Mouse (Mus musculus) stomach, postnatal 0 days (tissue): ENCODE results near the gene Golga4. TPM values are rescaled to one million over a fixed set of nuclear protein-coding genes. Genes with fewer than 3 reads are reported as not detected.

Experiments used
- ATAC-seq: fragments of 200-750 bp; cut with Nextera tagmentation; 2 replicates; pipeline ENCODE4 v1.8.0; 2017; ENCODE audit not compliant: low FRiP score, low TSS enrichment
- DNase-seq: peaks from one replicate; pipeline ENCODE4 v3.0.0-alpha.2; 2016; ENCODE audit warnings: low spot score
- H3K27ac ChIP-seq: fragments of 300-500 bp; sonication (generic); replicated peaks from 2 replicates; pipeline ENCODE4 v1.5.1; 2014; ENCODE audit warnings: mild to moderate bottlenecking, control low read depth
- H3K27me3 ChIP-seq: fragments of 300-500 bp; sonication (generic); 2 replicates; pipeline ENCODE4 v1.6.1; 2014; ENCODE audit warnings: low read length; ENCODE audit not compliant: control insufficient read depth, insufficient read depth
- H3K36me3 ChIP-seq: fragments of 300-500 bp; sonication (generic); 2 replicates; pipeline ENCODE4 v1.6.1; 2014; ENCODE audit warnings: low read length, mixed read lengths; ENCODE audit not compliant: control insufficient read depth, insufficient read depth
- H3K4me1 ChIP-seq: fragments of 300-500 bp; sonication (generic); replicated peaks from 2 replicates; pipeline ENCODE4 v1.6.1; 2014; ENCODE audit warnings: antibody characterized with exemption; ENCODE audit not compliant: control insufficient read depth, insufficient read depth
- H3K4me2 ChIP-seq: fragments of 300-500 bp; sonication (generic); replicated peaks from 2 replicates; pipeline ENCODE4 v1.6.1; 2014; ENCODE audit warnings: low read depth, mild to moderate bottlenecking, control low read depth, moderate library complexity
- H3K4me3 ChIP-seq: fragments of 300-500 bp; sonication (generic); 2 replicates; pipeline ENCODE4 v1.5.1; 2014; ENCODE audit warnings: low read depth, low read length, control low read depth
- H3K9ac ChIP-seq: fragments of 300-500 bp; sonication (generic); 2 replicates; pipeline ENCODE4 v1.6.1; 2014; ENCODE audit warnings: mild to moderate bottlenecking, low read length, control low read depth, mixed read lengths
- H3K9me3 ChIP-seq: fragments of 300-500 bp; sonication (generic); 2 replicates; pipeline ENCODE4 v1.6.1; 2016; ENCODE audit warnings: low read length; ENCODE audit not compliant: control insufficient read depth
- CTCF ChIP-seq: IDR thresholded peaks from 2 replicates; pipeline ENCODE4 v1.5.1; 2016; ENCODE audit warnings: antibody characterized with exemption, low read depth, mild to moderate bottlenecking, moderate library complexity
- EP300 ChIP-seq: optimal IDR thresholded peaks from 2 replicates; pipeline ENCODE3; 2016; ENCODE audit warnings: antibody characterized with exemption
- WGBS: fragments of 180-500 bp; shearing (Covaris S2); extraction: QIAGEN DNeasy Blood & Tissue Kit; methylation state at CpG from one replicate; pipeline ENCODE4 v1.1.7; 2014; 5-methylcytosine and 5-hydroxymethylcytosine counted together
- polyA plus RNA-seq: library from polyadenylated mRNA; unstranded; fragments of >200 nt; fragmentation: Nextera tagmentation; extraction: Ambion mirVana; gene quantifications from 2 replicates; pipeline ENCODE4 v1.2.1, GENCODE M21; 2015

Gene Golga4
- polyA plus RNA-seq, 1 experiment from 2014 or later: 34.2 TPM

- no peak for ATAC-seq
- Histone ChIP-seq H3K36me3 (no peaks in the 10 kb centered on the region), H3K9ac (no peak overlapping the region), H3K27me3 (no peaks in the 10 kb centered on the region), H3K4me3 (no peak overlapping the region), H3K9me3 (no peaks in the 10 kb centered on the region), H3K27ac (no peak overlapping the region), H3K4me1 (no peaks in the 10 kb centered on the region), H3K4me2 (no peak overlapping the region)
- no peak for TF ChIP-seq EP300
- no peak for TF ChIP-seq CTCF
- no peak for DNase-seq
- WGBS: 59% methylated on average over 4 of the region's 4 CpGs
Measured at GRCm38 (mm10) chr9:118620807-118621206, 114.7 kb downstream of the Golga4 start.

- WGBS: 90% methylated on average over 6 of the region's 6 CpGs
- Histone ChIP-seq H3K9me3 (no peaks in the 10 kb centered on the region), H3K27ac (no peak overlapping the region), H3K9ac (no peak overlapping the region), H3K4me3 (no peak overlapping the region), H3K27me3 (no peaks in the 10 kb centered on the region), H3K4me2 (no peak overlapping the region), H3K36me3 (no peaks in the 10 kb centered on the region), H3K4me1 (no peaks in the 10 kb centered on the region)
- TF ChIP-seq EP300: no peak
- DNase-seq (no peak), ATAC-seq (no peak)
Measured at GRCm38 (mm10) chr9:118621691-118622090, 115.6 kb downstream of the Golga4 start.

DNA sequence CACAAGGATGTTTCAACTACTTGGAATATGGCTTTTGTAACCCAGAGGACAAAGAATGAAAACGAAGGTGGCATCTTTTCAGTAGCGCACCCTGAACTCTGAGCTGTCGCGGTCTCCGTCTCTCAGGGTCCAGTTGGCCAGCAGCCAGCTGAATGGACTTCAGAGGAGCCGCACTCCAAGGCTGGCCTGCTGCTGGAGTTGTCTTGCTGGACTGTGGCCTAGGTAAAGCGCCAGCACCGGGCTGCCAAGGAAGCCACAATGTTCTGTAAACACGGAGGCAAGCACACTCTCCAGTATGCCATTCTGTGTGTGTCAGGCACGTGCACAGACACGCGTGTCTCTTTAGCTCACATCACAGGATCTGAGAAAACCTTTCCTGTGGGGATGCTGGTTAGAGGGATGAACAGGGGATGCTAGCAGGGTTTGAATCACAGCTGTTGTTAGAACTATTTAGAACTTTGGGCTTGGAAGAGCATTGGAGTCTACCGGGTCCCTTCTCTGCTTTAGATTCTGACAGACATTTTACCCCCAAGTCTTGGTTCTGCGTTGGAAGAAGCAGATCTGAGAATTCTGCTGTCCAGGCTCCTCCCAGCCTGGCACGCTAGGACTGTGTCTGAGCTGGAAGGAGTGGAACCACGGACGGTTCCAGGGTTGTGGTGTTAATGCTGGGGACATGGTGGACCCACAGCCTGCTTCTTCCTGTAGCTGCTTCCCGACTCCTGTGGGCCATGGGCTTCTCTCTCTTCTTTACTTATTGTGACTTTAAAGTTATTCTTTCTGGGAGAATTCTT lies 116.5 kb downstream of the Golga4 start:
- H3K36me3 ChIP-seq: no peaks in the 10 kb centered on the region
- H3K9ac ChIP-seq: no peak overlapping the region
- H3K27me3 ChIP-seq: no peaks in the 10 kb centered on the region
- no peaks in the 10 kb centered on the region for H3K9me3 ChIP-seq
- TF ChIP-seq EP300 (no peak), CTCF (no peak)
- DNase-seq (no peak), ATAC-seq (no peak)
- 62% methylated on average over 18 of the region's 18 CpGs for whole genome bisulfite sequencing
- no peak overlapping the region for H3K4me3 ChIP-seq
- H3K27ac ChIP-seq: no peak overlapping the region
- H3K4me1 ChIP-seq: no peaks in the 10 kb centered on the region
- no peak overlapping the region for H3K4me2 ChIP-seq

- Histone ChIP-seq H3K4me1 (no peaks in the 10 kb centered on the region), H3K4me3 (no peak overlapping the region), H3K36me3 (no peaks in the 10 kb centered on the region), H3K9me3 (no peaks in the 10 kb centered on the region), H3K27me3 (no peaks in the 10 kb centered on the region), H3K27ac (no peak overlapping the region), H3K4me2 (no peak overlapping the region), H3K9ac (no peak overlapping the region)
- ATAC-seq (no peak), DNase-seq (no peak)
- 73% methylated on average over 9 of the region's 9 CpGs for WGBS
- TF ChIP-seq CTCF (no peak), EP300 (no peak)
Measured at GRCm38 (mm10) chr9:118623483-118623882, 117.4 kb downstream of the Golga4 start.

DNA sequence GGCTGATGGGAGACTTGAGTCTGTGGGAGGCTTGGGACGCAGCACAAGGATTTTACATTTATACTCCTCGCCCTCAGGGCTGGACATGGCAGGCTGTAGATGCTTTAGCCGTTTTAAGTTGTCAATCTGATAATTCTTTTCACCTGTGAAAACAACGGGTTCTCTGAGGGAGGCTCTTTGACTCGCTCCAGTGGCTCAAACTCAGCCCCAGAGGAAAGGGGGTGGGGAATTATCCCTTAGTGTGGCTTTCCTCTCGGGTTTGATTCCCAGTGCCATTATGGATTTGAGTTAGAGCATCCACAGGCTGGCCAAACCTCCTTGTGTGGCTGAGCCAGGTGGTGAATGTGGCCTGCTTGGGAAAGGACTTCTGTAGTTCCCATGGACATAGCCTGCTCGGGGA lies 118.1 kb downstream of the Golga4 start:
- Histone ChIP-seq H3K27ac (no peak overlapping the region), H3K9me3 (no peaks in the 10 kb centered on the region), H3K4me2 (no peak overlapping the region), H3K4me3 (no peak overlapping the region), H3K4me1 (no peaks in the 10 kb centered on the region), H3K36me3 (no peaks in the 10 kb centered on the region), H3K27me3 (no peaks in the 10 kb centered on the region), H3K9ac (no peak overlapping the region)
- DNase-seq (no peak), ATAC-seq (no peak)
- WGBS: 55% methylated on average over 7 of the region's 7 CpGs
- TF ChIP-seq CTCF (no peak), EP300 (no peak)

GRCm38 (mm10) chr9:118629763-118630379 lies 123.8 kb downstream of the Golga4 start:
- no peak overlapping the region for H3K4me3 ChIP-seq
- DNase-seq (no peak), ATAC-seq (peak; percentile 55; the same call in 1 of the 2 replicates)
- no peaks in the 10 kb centered on the region for H3K4me1 ChIP-seq
- H3K9ac ChIP-seq: no peak overlapping the region
- H3K27me3 ChIP-seq: no peaks in the 10 kb centered on the region
- TF ChIP-seq EP300: no peak
- no peak for TF ChIP-seq CTCF
- H3K9me3 ChIP-seq: no peaks in the 10 kb centered on the region
- H3K4me2 ChIP-seq: no peak overlapping the region
- peak overlapping the region; percentile 18; the same call in 1 of the 2 replicates for H3K27ac ChIP-seq
- 39% methylated on average over 6 of the region's 6 CpGs for WGBS
- H3K36me3 ChIP-seq: no peaks in the 10 kb centered on the region

Other genes starting within 250 kb of the Golga4 start
- 0.07 and 0.11 TPM in 2 replicates for gene Eomes, start 28.1 kb upstream of the Golga4 start, polyA plus RNA-seq
- 4.2 and 5.3 TPM in 2 replicates for gene Itga9, start 100.4 kb downstream of the Golga4 start, polyA plus RNA-seq